ENCODE assay signal across 19 mouse cellular contexts in the genomic region with DNA sequence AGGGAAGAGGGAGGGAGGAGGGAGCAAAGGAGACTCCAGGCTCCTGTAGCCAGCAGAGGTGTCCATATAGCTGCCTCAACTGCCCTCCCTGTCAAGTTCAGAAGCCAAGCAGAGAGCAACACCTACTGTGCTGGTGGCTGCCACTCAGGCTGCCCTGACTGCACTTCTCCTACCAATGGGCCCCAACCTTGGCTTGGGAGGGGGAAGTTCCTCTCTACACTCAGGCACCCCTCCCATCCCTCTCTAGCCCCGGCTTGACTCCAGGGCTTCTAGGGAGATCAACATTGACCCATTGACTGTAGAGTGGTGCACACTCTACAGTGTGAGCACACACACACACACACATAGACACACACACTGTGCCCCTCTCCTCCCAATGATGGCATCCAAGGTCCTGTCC. TPM values are rescaled to one million over a fixed set of nuclear protein-coding genes. Genes with fewer than 3 reads are reported as not detected.
A peak's percentile ranks its signal among the peaks of the same experiment; 100 is the strongest.
DNase-seq lines count a peak whose midpoint lies in the region; ATAC-seq and TF ChIP-seq lines count a peak whose summit lies in the region.
"Had no signal": no experiment of that assay in that cellular context is flagged by ENCODE, and none has a peak within 500 bp of the region (broad histone marks: within the 10 kb centered on the region; RNA-seq: fewer than 3 reads in every experiment).

No protein-coding gene starts in this region.

- H3K36me3 ChIP-seq in hindbrain, embryonic 10.5 days = no peaks in the 10 kb centered on the region
- no peaks in the 10 kb centered on the region for H3K36me3 ChIP-seq in hindbrain, embryonic 12.5 days
- H3K36me3 ChIP-seq in stomach, embryonic 15.5 days = no peaks in the 10 kb centered on the region
- no peaks in the 10 kb centered on the region for H3K36me3 ChIP-seq in stomach, postnatal 0 days (ENCODE audit: control insufficient read depth, insufficient read depth, low read length)
- no peaks in the 10 kb centered on the region for H3K36me3 ChIP-seq in liver, embryonic 12.5 days
- H3K36me3 ChIP-seq: embryonic facial prominence, embryonic 12.5 days; forebrain, embryonic 12.5 days; hindbrain, embryonic 13.5 days; midbrain, embryonic 15.5 days had no signal

- ATAC-seq in hindbrain, embryonic 12.5 days (ENCODE audit: low FRiP score) = no peak
- peak; percentile 12; the same call in 1 of the 2 replicates for ATAC-seq in stomach, embryonic 15.5 days (ENCODE audit: insufficient read depth, low FRiP score, low read depth)
- no peak for ATAC-seq in stomach, postnatal 0 days (ENCODE audit: low FRiP score, low TSS enrichment)
- peak; percentile 45 for ATAC-seq in liver, embryonic 12.5 days
- ATAC-seq: activated CD4-positive, CD25-positive, alpha-beta regulatory T cell, adult 4 months; midbrain, embryonic 15.5 days had no signal

- H3K27ac ChIP-seq in hindbrain, embryonic 10.5 days = peak overlapping the region; percentile 5; the same call in 1 of the 2 replicates
- H3K27ac ChIP-seq in hindbrain, embryonic 12.5 days = no peak overlapping the region
- peak overlapping the region; percentile 59; the same call in 1 of the 2 replicates for H3K27ac ChIP-seq in stomach, embryonic 15.5 days
- H3K27ac ChIP-seq in stomach, postnatal 0 days (replicated peaks) = no peak overlapping the region
- H3K27ac ChIP-seq in liver, embryonic 12.5 days = peak overlapping the region; percentile 62; the same call in 1 of the 2 replicates
- H3K27ac ChIP-seq: embryonic facial prominence, embryonic 12.5 days; forebrain, embryonic 12.5 days; heart, adult 2 months; hindbrain, embryonic 13.5 days; left cerebral cortex, adult 2 months; midbrain, embryonic 15.5 days had no signal

- no peak for TF ChIP-seq CTCF in stomach, postnatal 0 days (IDR thresholded peaks at IDR 0.05; ENCODE audit: low read depth)

- peaks cover 61% of the 10 kb centered on the region for H3K27me3 ChIP-seq in hindbrain, embryonic 10.5 days (ENCODE audit: insufficient read depth, poor library complexity, severe bottlenecking)
- peaks cover 29% of the 10 kb centered on the region for H3K27me3 ChIP-seq in hindbrain, embryonic 12.5 days
- peaks cover 1% of the 10 kb centered on the region; the same call in 1 of the 2 replicates for H3K27me3 ChIP-seq in stomach, embryonic 15.5 days (replicated peaks)
- H3K27me3 ChIP-seq in stomach, postnatal 0 days (ENCODE audit: control insufficient read depth, insufficient read depth, low read length) = no peaks in the 10 kb centered on the region
- H3K27me3 ChIP-seq in liver, embryonic 12.5 days (replicated peaks) = peaks cover 38% of the 10 kb centered on the region

- H3K9ac ChIP-seq in hindbrain, embryonic 12.5 days = no peak overlapping the region
- H3K9ac ChIP-seq in stomach, embryonic 15.5 days = no peak overlapping the region
- H3K9ac ChIP-seq in stomach, postnatal 0 days (ENCODE audit: low read length) = no peak overlapping the region
- H3K9ac ChIP-seq in liver, embryonic 12.5 days = no peak overlapping the region
- H3K9ac ChIP-seq: embryonic facial prominence, embryonic 12.5 days; forebrain, embryonic 12.5 days; hindbrain, embryonic 13.5 days; midbrain, embryonic 15.5 days had no signal

- 63% methylated on average over 1 of the region's 1 CpGs for WGBS in hindbrain, embryonic 10.5 days
- 50% methylated on average over 1 of the region's 1 CpGs for WGBS in hindbrain, embryonic 12.5 days
- WGBS in stomach, embryonic 15.5 days = 47% methylated on average over 1 of the region's 1 CpGs
- 38% methylated on average over 1 of the region's 1 CpGs for WGBS in stomach, postnatal 0 days
- WGBS in liver, embryonic 12.5 days (ENCODE audit: insufficient replicate concordance) = 13% methylated on average over 1 of the region's 1 CpGs

- TF ChIP-seq EP300 in stomach, postnatal 0 days (optimal IDR thresholded peaks at IDR 0.05) = no peak

- DNase-seq in hindbrain, embryonic 10.5 days (ENCODE audit: low spot score) = no peak
- DNase-seq in stomach, postnatal 0 days (ENCODE audit: low spot score) = no peak
- DNase-seq in thymus, postnatal 10 days (ENCODE audit: low spot score in 2 of 2) = no peak
- DNase-seq in adrenal gland, postnatal 4 days (ENCODE audit: low spot score in 2 of 2) = no peak
- no peak for DNase-seq in cerebellum, adult 11-12 months
- DNase-seq: cerebellum, adult 8-10 months; heart, adult 2 months; lung, postnatal 36 days; thymus, adult 2 months had no signal

- H3K4me3 ChIP-seq in hindbrain, embryonic 10.5 days = no peak overlapping the region
- no peak overlapping the region for H3K4me3 ChIP-seq in hindbrain, embryonic 12.5 days
- H3K4me3 ChIP-seq in stomach, embryonic 15.5 days (replicated peaks) = no peak overlapping the region
- H3K4me3 ChIP-seq in stomach, postnatal 0 days (ENCODE audit: low read depth, low read length) = no peak overlapping the region
- H3K4me3 ChIP-seq in liver, embryonic 12.5 days = no peak overlapping the region
- H3K4me3 ChIP-seq: embryonic facial prominence, embryonic 12.5 days; forebrain, embryonic 12.5 days; heart, adult 2 months; hindbrain, embryonic 13.5 days; left cerebral cortex, adult 2 months; midbrain, embryonic 15.5 days had no signal

- peaks cover 72% of the 10 kb centered on the region for H3K4me1 ChIP-seq in hindbrain, embryonic 10.5 days (replicated peaks)
- H3K4me1 ChIP-seq in hindbrain, embryonic 12.5 days = peaks cover 43% of the 10 kb centered on the region
- peaks cover 62% of the 10 kb centered on the region for H3K4me1 ChIP-seq in stomach, embryonic 15.5 days
- H3K4me1 ChIP-seq in stomach, postnatal 0 days (replicated peaks; ENCODE audit: control insufficient read depth, insufficient read depth) = peaks cover 8% of the 10 kb centered on the region
- peaks cover 44% of the 10 kb centered on the region for H3K4me1 ChIP-seq in liver, embryonic 12.5 days

- no peak overlapping the region for H3K4me2 ChIP-seq in hindbrain, embryonic 12.5 days (replicated peaks)
- H3K4me2 ChIP-seq in stomach, embryonic 15.5 days = no peak overlapping the region
- no peak overlapping the region for H3K4me2 ChIP-seq in stomach, postnatal 0 days (replicated peaks; ENCODE audit: low read depth)
- H3K4me2 ChIP-seq in liver, embryonic 12.5 days = no peak overlapping the region
- H3K4me2 ChIP-seq: embryonic facial prominence, embryonic 12.5 days; forebrain, embryonic 12.5 days; hindbrain, embryonic 13.5 days; midbrain, embryonic 15.5 days had no signal

- no peaks in the 10 kb centered on the region for H3K9me3 ChIP-seq in hindbrain, embryonic 10.5 days
- H3K9me3 ChIP-seq in hindbrain, embryonic 12.5 days (replicated peaks) = no peaks in the 10 kb centered on the region
- H3K9me3 ChIP-seq in stomach, embryonic 15.5 days = no peaks in the 10 kb centered on the region
- H3K9me3 ChIP-seq in stomach, postnatal 0 days (ENCODE audit: control insufficient read depth, low read length) = no peaks in the 10 kb centered on the region
- no peaks in the 10 kb centered on the region for H3K9me3 ChIP-seq in liver, embryonic 12.5 days (replicated peaks)
- H3K9me3 ChIP-seq: embryonic facial prominence, embryonic 12.5 days; forebrain, embryonic 12.5 days; hindbrain, embryonic 13.5 days; midbrain, embryonic 15.5 days had no signal

RNA-seq across cellular contexts. Expression of a gene that starts 19.5 kb away (rescaled TPM):
- polyA plus RNA-seq in hindbrain, embryonic 10.5 days (2016; fragmentation: Nextera tagmentation; extraction: Ambion mirVana) = 3.3 and 4.4 TPM in 2 replicates
- polyA plus RNA-seq in hindbrain, embryonic 12.5 days (2016; fragmentation: Nextera tagmentation; extraction: Ambion mirVana) = 2.7 and 3.2 TPM in 2 replicates
- 5.9 and 7.3 TPM in 2 replicates for polyA plus RNA-seq in stomach, embryonic 15.5 days (2015; fragmentation: Nextera tagmentation; extraction: Ambion mirVana)
- polyA plus RNA-seq in stomach, postnatal 0 days (2015; fragmentation: Nextera tagmentation; extraction: Ambion mirVana) = 3.9 and 4.9 TPM in 2 replicates
- polyA plus RNA-seq in liver, embryonic 12.5 days (2016; fragmentation: Nextera tagmentation; extraction: Ambion mirVana) = 2.1 TPM in 2 replicates
- total RNA-seq in adrenal gland, postnatal 4 days (2021) = 10 to 100 TPM; 19.0 to 21.5 TPM
- polyA plus RNA-seq: activated CD4-positive, CD25-positive, alpha-beta regulatory T cell, adult 4 months had no signal

RNA-seq across cellular contexts. Expression of a gene that starts 42.3 kb away (rescaled TPM):
- polyA plus RNA-seq in hindbrain, embryonic 10.5 days (2016; fragmentation: Nextera tagmentation; extraction: Ambion mirVana) = 1.7 and 4.3 TPM in 2 replicates
- 6.1 and 10.9 TPM in 2 replicates for polyA plus RNA-seq in hindbrain, embryonic 12.5 days (2016; fragmentation: Nextera tagmentation; extraction: Ambion mirVana)
- polyA plus RNA-seq in stomach, embryonic 15.5 days (2015; fragmentation: Nextera tagmentation; extraction: Ambion mirVana) = 20.9 and 24.3 TPM in 2 replicates
- polyA plus RNA-seq in stomach, postnatal 0 days (2015; fragmentation: Nextera tagmentation; extraction: Ambion mirVana) = 6.6 and 9.2 TPM in 2 replicates
- 1.9 and 2.4 TPM in 2 replicates for polyA plus RNA-seq in liver, embryonic 12.5 days (2016; fragmentation: Nextera tagmentation; extraction: Ambion mirVana)
- total RNA-seq in adrenal gland, postnatal 4 days (2021) = 10 to 100 TPM; 37.5 to 39.2 TPM
- total RNA-seq: MEL had no signal
- polyA plus RNA-seq: activated CD4-positive, CD25-positive, alpha-beta regulatory T cell, adult 4 months had no signal

Comparison
In these comparisons a context has a peak if more than half of its experiments do, and no peak if none do; other contexts are left out.
1. H3K27ac ChIP-seq: peak in hindbrain, embryonic 10.5 days (single experiment), stomach, embryonic 15.5 days (single experiment) and liver, embryonic 12.5 days (single experiment); none in hindbrain, embryonic 12.5 days (single experiment) and stomach, postnatal 0 days (single experiment).
2. ATAC-seq: peak in stomach, embryonic 15.5 days (single experiment) and liver, embryonic 12.5 days (single experiment); none in hindbrain, embryonic 12.5 days (single experiment) and stomach, postnatal 0 days (single experiment).